Mouse (Mus musculus) liver, embryonic 14.5 days (tissue): ENCODE measurements around the gene Atic.

Experiments
- CTCF ChIP-seq: IDR thresholded peaks from 2 replicates; pipeline ENCODE4 v1.5.1; 2016; ENCODE audit warnings: antibody characterized with exemption, low read depth, control low read depth
- EP300 ChIP-seq: IDR thresholded peaks from 2 replicates; pipeline ENCODE4 v1.6.1; 2016; ENCODE audit warnings: antibody characterized with exemption, low read depth

DNA sequence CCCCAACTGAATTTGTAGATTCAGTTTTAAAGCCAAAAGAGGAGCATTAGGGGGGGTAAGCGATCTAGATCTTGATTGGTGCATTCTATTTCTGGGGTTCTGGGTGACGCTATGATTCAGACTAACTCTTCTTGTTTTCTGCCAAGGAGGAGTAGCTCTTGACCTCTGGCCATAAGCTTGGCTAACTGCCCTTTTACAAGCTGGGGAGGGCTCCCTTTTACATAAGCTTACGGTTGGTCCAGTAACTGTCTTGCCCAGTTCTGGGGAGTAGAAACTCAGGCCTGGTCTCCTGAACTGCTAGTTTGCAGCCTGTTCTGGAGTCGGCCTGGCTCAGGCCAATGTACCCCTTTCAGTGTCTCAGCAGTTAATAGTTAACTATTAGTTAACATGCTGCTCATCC lies 41.9 kb upstream of the Atic start:
- TF ChIP-seq CTCF: no peak
- no peak for TF ChIP-seq EP300
